Mouse (Mus musculus): ENCODE results near the gene Serpine1.
"Not testable (repeated sequence)": the region's sequence is repeated elsewhere in the genome, so short reads cannot be mapped to it uniquely, and the experiment has no call there.

Gene Serpine1

DNA sequence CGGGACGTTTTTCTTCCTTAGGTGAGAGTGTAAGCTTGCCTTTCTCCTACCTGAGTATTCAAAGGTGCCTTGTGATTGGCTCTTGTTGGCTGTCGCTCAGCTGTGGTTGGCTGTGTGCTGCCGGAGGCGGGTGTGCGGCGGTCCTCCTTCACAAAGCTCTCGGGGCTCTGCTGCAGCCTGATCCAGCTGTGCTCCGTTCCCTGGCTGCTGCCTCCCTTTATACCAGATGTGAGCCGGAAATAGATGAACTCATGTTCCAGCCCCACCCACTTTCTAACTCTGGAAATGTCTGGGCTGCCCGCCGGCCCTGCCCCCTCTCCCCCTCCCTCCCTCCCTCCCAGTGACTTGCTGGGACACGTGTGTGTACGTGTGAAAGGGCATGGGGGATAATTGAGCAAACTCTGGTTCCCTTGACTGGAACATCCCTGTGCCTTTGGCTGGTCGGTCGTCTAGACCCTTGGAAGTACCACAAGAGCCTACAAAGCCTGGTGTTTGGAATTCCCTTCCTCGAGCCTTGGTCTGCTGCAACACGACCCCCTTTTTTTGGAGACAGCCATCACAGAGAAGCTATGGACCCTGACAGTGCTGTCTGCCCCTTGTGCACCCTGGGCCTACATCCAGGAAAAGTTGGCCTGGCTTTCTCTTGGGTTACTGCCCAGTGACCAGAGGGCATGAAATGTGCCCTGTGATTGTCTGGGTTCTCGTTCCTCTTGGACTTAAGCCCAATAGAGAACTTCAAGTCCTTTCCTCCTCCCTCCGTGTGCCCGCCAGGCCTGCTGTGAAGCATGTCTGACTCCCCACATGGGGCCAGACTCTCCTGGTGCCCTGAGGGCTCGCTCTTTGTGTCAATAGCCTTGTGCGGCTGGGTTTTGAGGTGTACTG lies at the start of gene Serpine1:
TSS of gene Serpine1 (minus strand) at position 190 of the 882 bp plus-strand sequence.
- peak; percentile 21 to 29 for DNase-seq

DNA sequence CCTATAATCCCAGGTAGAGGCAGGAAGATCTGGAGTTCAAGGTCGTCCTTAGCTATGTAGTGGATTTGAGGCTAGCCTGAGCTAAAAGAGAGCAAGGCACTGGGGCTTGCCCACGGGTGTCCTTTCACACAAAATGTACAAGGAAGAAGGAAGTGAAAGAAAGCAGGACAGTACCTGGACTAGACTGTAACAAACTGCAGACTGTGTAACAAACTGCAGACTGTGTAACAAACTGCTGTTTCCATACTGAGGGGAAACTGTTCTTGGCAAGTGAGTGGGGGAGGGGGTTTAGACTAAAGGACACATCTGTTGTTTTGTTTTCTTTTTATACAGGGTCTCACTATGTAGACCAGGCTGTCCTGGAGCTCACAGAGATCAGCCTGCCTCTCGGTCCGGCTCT lies 49.2 kb upstream of the Serpine1 start:
- no peak for DNase-seq

DNA sequence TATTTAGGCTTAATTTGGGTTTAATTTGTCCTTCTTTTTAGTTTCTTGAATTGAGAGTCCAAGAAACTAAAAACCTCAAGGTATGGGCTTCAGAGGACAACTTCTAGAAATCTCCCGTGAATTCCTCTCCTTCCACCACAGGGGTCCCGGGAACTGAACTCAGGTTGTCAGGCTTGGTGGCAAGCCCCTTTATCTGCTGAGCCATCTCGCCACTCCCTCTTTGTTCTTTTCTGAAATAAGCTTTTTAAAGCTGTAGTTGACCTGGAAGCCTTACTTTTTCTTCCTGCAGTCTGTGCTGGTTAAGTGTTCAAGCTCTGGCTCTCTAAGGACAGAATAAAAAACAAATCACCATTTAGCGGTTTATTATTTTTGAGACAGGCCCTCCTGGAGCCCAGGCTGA lies 46.8 kb upstream of the Serpine1 start:
- DNase-seq, result no peak

DNA sequence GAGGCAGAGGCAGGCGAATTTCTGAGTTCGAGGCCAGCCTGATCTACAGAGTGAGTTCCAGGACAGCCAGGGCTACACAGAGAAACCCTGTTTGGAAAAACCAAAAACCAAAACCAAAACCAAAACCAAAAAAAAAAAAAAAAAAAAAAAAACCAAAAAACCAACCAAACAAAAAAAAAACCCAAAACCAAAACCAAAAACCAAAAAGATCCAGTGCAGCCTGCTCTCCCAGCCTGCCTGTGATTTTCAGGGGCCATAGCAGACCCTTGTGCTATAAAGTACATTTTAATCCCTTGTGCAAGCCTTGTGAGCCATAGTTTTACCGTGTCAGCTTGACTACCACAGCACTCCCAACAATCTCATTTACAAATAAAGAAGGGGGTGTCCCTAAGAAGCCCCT lies 45.9 kb upstream of the Serpine1 start:
- not testable (repeated sequence) for DNase-seq

DNA sequence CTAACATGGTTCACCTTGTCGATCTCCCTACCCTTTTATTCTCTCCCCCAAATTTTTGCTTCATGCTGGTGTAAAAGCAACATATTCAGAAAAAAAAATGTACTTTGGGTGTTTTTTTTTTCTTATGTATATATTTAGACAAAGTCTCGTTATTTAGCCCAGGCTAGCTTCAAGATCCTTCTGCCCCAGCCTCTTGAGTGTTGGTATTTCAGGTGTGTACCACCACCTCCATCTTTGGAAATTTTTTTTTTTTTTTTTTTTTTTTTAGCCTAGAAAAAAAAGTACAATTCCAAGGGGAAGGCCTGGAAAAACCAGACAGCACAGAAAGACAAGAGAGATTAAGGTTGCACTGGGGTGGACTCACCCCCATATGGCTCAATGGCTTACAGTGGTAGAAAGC lies 44.9 kb upstream of the Serpine1 start:
- DNase-seq, result no peak

DNA sequence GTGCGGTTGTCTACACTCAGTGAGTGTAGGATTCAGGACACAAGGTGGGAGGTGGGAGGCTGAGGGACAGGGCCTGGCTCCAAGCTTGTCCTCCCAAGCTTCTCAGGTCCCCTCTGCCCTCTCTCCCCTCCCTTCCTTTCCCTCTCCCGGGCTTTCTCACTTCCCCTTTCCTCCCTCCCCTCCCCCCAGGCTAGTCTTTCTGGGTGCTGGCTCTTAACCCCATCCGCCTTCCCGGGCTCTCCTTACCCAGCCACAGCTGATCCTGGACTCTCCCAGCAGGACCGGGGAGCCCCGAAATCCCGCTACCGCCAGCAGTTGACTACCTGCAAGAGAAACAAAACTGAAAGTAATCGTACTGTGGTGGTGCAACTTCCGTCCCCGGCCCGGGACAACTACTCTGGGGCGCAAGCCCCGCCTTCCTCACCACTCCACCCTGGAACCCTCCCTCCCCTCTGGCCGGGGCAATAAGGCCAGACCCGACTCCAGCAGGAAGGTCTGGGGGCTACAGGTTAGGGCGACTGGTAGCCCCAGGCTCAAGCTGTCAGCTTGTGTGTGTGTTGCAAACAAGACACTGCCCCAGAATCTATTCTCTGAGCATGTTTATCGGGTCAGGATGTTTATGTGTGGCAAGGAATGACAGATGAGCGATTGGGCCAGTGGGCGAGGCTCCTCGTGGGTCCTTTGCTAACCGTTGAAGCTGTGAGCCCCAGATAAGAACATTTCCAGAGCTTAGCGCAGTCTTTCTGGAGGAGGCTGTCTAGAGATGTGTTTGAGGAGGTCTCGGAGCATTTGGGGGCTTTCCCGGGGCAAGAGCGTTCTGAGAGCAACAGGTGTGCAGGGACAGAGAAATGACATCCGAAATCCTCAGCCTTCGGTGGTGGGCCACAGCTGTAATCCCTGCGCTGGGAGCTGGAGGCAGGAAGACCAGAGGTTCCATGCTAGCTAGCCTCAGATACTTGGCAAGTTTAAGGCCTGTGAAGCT lies 44.1 kb upstream of the Serpine1 start, which contains the start of gene Trim56:
TSS of gene Trim56 (minus strand) at position 344 of the 982 bp plus-strand sequence.
- no peak for DNase-seq

DNA sequence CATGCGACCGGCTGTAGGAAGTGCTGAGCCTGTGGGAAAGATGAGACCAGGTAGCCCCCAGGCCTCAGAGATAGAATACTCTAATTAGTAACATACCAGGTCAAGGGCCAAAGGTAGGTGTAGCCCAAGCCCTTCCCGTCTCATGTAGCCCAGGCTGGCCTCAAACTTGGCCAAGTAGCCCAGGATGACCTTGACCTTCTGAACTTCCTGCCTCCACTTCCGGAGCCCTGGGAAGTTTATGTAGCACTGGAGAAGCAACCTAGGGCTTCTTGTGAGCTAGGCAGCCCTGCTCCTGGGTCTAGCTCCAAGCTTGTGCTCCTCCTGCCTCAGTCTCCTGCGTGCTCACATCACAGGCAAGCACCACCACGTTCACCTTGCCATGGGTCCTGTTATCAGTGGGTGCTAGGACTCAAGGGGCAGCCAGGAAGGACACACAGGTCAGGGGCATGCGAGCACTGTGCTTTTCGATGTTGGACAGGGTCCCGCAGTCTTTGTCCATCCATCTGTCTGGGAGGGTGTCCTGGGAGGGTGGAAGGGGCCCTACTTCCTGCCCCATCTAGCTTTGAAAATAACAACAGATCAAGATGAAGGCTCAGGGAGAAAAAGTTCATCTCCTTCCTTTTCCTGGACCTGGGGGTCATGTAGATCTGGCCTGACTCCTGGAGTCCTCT lies 43.0 kb upstream of the Serpine1 start:
- DNase-seq, result no peak

DNA sequence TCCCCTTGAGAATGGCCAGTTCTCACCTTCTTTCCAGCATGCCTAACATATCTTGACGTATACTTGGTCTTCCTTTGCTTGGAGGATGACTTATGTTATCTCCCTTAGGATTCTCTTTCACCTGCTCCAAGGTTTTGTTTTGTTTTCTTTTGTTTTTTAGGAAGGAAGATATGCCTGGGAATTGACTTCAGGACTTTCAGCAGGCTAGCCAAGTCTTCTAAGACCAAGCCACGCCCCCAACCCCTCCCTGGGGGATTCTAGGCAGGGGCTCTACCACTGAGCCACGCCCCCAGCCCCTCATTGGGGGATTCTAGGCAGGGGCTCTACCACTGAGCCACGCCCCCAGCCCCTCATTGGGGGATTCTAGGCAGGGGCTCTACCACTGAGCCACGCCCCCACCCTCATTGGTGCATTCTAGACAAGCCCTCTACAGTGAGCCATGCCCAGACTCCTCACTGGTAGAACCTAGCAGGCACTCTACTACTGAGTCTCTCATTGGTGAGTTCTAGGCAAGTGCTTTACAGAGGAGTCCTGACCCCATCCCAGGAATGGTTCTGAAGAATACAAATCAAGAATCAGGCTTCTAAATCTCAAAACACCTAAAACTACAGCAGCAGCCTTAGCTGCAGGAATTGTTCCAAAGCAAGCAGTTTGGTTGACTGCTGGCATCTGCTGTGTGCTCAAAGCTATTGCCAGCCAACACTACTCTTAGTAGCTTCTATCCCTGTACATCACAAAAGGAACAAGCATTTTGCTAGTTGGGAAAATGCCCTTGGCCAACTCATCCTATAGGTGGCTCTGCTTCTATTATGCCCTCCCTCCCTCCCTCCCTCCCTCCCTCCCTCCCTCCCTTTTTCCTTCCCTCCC lies 39.7 kb upstream of the Serpine1 start:
- no peak for DNase-seq

DNA sequence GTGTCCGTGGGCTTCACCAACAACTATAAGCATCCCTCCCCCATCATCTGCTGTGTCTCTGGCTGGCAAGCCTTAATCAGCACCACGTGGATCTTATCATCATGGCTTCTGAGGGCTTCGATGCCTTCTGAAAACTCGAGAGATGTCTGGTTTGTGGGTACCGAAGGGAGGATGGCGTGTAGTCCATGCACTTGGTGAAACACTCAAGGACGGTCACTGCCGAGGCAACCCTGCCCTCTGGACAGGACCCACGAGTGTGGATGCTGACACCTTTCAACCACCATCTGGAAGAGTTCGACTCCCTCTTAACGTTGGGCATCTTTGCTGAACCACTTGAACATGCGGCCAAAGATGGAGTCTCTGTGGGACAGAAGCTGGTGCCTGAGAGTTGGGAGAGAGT lies 38.8 kb upstream of the Serpine1 start:
- no peak for DNase-seq

DNA sequence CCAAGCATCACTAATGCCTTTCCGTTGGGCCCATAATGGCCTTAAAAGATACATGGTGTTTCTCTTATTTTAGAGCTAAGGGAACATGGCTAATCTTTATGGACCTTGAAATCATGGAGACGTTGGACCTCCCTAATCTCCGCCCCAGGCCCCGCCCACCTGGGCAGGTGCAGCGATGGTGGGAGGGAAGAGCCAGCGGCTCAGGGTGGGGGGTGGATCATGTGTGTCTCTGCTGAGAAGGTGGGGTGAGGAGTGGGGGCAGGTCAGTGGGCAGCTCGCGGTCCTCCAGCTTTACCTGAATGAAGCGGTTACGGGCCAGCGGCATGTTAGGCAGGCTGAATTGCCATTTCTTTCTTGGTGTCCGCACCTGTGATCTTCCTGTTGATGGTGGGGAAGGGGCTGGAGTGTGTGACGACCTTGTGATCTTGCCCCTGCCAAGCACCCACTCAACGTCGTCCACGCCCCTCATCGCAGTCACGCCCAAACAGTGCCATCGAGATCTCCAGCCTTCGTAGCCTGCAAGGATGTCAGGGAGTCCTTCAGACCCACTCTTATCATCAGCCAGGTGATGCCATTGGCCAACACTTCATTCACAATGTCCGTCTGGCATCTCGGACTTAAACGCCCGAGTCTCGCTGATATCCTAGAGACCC lies 38.0 kb upstream of the Serpine1 start:
- no peak for DNase-seq

DNA sequence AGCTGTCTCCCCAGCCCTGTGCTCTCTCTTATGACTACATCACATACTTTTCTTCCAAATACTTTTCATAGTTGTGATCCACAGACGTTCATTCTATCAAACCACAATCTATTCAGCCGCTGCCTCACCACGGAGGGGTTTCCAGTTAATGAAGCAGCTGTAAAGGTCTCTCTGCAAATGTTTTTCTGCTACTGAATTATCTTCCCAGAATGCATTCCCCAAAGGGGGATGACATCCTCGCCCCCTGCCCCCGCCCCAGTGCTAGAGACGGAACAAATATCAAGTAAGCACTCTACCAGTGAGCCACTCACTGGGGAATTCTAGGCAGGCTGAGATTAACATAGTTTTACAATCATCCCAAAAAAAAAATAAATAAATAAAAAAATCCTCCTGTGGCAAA lies 36.0 kb upstream of the Serpine1 start:
- no peak for DNase-seq

DNA sequence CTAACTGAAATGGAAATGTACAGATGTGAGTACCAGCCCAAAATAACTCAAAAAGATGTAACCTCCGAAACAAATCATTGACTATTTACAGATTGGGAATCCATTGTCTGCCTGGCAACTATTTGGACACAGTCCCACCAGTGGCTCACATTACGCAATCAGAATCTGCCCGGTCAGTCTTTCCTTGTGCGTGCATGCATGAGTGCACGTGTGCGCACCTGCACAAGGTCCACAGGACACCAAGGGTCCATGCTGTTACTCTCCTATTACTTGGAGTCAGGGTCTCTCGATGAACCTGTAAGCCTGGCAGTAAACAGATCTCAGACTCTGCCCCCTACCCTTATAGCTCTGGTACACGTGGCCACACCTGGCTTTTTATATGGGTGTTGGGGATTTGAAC lies 35.6 kb upstream of the Serpine1 start:
- no peak for DNase-seq

DNA sequence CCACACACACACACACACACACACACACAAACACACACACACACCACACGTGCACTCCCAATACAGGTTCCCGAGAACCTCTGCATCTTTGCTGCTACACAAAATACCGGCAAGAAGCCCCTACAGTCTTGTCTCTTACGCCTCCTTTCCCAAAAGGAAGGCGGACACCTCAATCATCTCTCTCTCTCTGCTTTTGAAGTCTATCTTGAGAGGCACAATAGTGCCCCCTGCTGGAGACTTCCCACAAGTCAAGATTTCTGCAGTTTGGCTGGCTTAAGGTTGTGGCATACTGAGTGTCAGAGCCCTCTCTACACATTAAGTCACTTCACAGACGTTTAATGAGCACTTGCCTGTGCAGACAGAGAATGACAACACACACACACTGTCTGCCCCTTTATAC lies 35.0 kb upstream of the Serpine1 start:
- DNase-seq, result peak; percentile 75 to 86

DNA sequence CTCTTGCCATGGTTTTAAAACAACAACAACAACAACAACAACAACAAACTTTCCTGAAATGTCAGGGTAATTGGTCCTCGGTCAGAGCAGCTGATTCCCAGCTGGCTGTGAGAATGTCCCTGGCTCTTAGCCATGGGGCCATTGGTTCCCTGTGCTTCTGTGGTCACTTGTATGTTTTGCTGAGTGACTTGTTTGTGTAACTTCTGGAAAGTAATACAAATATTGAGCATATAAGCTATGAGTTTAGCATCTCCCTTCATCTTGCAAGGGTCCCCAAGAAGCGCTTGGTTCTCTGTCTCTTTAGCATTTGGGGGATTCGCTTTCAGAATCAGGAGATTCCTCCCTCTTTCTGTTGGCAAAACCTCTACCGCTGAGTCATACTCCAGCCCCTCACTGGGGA lies 34.4 kb upstream of the Serpine1 start:
- no peak for DNase-seq

DNA sequence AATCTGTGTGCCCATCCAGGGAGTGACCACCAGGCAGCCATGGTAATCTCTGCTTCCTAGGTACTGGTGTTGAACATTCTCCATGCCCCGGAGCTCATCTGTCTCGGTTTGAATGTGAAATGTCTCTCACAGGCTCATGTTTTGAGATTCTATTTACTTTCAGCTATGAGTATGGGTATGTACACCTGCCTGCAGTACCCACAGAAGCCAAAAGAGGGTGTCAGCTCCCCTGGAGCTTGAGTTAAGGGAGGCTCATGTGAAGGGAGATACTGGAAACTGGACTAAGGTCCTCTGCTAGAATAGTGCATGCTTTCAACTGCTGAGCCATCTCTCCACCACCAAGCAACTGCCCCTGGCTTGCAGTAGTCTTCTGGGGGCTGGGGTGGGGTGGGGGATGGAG lies 31.9 kb upstream of the Serpine1 start:
- DNase-seq, result no peak

DNA sequence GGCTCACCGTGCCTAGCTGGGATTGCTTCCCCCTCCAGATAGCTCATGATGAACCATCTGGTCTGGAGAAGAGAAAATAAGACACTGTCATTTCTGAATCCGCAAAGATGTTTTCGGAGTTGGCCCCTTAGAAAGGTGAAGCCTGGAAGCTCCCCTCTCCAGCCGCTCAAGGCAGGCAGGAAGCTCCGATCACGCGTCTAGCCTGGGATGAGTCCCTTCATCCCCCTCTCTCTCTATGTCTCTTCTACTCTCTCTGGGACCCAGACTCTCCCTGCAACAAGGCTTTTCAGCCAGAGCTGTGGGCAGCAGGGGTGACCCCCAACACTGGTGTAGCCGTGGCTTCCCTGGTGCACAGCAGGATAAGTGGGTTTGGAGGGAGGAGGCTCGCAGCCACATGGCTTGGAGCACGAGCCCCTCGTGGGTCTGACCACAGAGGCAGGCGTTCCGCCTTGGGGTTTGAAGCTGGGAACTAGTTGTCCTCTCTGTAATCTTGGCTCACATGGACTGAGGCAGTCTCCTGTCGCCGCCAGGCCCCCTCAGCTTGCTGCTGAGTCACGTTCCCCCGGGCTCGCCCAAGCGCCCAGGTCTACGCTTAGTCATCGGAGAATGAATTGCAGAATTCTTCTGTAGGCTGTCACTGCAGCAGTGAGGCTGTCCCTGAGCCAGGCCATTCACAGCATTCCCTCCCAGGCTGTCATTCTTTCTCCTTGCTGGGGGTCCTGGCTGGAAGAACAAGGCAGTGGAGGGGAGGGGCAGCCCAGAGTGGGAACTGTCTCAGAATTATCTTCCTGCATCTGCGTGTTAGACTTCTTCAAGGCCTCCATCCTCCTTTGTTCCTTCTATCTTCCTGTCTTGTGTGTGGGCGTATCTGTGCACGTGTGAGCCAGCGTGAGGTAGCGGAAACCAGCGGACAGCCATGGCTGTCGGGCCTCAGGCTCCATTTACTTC lies 30.8 kb upstream of the Serpine1 start:
- DNase-seq, result no peak

DNA sequence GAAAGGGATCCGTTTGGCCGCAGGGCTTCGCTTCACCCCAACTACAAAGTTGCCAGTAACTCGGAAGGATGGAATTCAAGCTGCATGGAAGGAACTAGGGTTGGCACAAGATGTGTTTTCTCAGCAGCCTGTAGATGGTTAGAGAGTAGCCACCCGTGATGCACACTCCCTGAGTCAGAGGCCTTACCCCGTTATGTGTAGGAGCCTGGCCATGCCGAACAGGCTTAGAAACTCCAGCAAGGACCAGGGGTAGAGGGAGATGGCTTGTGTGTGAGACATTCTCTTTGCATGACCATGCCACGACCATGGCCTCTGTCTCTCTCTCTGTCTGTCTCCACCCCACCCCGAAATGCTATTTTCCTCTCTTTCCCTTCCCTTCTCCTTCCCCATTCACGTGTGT lies 30.0 kb upstream of the Serpine1 start:
- no peak for DNase-seq

DNA sequence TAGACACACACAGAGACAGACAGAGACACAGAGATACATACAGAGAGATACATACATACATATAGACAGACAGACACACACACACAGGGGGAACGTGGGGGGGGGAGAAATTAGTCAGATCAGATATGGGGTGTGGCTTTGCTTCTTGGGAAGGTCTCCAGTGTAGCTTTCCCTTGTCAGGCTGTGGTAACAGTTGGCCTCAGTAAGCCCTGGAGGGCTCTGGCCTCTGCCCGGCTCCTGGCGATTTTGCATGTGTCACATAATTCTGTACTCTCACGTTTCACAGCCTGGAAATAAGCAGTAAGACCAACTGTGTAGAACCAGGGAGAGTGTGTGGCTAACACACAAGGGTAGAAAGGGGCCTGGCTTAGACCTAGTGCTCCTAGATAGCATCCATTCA lies 28.6 kb upstream of the Serpine1 start:
- DNase-seq, result no peak

DNA sequence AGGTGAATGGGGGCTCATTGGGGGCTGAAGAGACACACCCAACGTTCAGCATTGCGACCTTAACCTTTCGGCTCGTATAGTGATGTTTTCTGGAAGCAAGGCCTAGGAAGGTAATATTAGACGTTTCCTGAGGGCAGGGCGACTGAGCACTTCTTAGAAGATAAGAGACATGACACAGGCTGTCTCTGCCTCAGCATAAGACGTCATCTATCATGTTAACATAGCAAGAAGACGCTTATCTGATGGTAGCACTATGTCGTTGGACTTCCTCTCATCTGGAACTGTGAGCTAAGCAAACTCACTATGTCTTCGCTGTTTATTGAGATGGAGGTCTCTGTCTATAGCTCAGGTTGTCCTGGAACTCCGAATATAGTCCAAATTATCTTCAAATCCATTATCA lies 26.4 kb upstream of the Serpine1 start:
- DNase-seq, result no peak

DNA sequence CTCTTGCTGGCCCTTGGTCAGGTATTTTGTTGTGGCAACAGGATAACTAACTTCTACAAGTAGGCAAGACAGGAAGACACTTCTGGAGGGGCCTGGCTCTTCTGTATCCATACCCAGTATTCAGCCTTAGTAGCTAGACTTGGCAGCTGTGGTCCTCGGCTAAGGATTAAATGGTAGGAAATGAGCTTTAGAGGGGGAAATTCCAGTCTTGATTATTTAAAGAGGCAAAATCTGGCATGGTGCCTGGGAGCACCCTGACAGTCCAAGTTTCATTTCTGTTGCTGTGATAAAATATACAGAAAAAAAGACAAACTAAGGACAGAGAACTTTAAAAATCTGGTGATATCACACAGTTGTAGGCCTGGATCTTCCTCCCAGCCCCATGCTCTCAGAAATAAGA lies 24.0 kb upstream of the Serpine1 start:
- no peak for DNase-seq

Data from cerebellum, adult 18-20 months (tissue).